Mouse (Mus musculus) liver, embryonic 11.5 days (tissue): ENCODE results near the gene Wfdc12. TPM values are rescaled to one million over a fixed set of nuclear protein-coding genes. Genes with fewer than 3 reads are reported as not detected.
"Not testable (repeated sequence)": the region's sequence is repeated elsewhere in the genome, so short reads cannot be mapped to it uniquely, and the experiment has no call there.

Experiments
- ATAC-seq: fragments of 200-750 bp; cut with Nextera tagmentation; replicated peaks from 2 replicates; pipeline ENCODE4 v1.8.0; 2017; ENCODE audit warnings: moderate number of reproducible peaks, mild to moderate bottlenecking, moderate TSS enrichment, moderate library complexity; ENCODE audit not compliant: low FRiP score
- DNase-seq: peaks from one replicate; pipeline ENCODE4 v3.0.0-alpha.2; 2017; ENCODE audit warnings: low spot score
- H3K27ac ChIP-seq: fragments of 300-500 bp; sonication (generic); 2 replicates; pipeline ENCODE4 v1.5.1; 2014; ENCODE audit warnings: mild to moderate bottlenecking, low read depth, low read length, control low read depth
- H3K27me3 ChIP-seq: fragments of 300-500 bp; sonication (generic); replicated peaks from 2 replicates; pipeline ENCODE4 v1.6.1; 2014; ENCODE audit warnings: low read length, mixed read lengths; ENCODE audit not compliant: control insufficient read depth, insufficient read depth
- H3K36me3 ChIP-seq: fragments of 300-500 bp; sonication (generic); 2 replicates; pipeline ENCODE4 v1.6.1; 2014; ENCODE audit warnings: mild to moderate bottlenecking, low read length, moderate library complexity, mixed read lengths; ENCODE audit not compliant: control insufficient read depth, insufficient read depth
- H3K4me1 ChIP-seq: fragments of 300-500 bp; sonication (generic); replicated peaks from 2 replicates; pipeline ENCODE4 v1.6.1; 2014; ENCODE audit warnings: low read length, mixed read lengths; ENCODE audit not compliant: control insufficient read depth, insufficient read depth
- H3K4me2 ChIP-seq: fragments of 300-500 bp; sonication (generic); 2 replicates; pipeline ENCODE4 v1.6.1; 2014; ENCODE audit warnings: mild to moderate bottlenecking, control low read depth, moderate library complexity
- H3K4me3 ChIP-seq: fragments of 300-500 bp; sonication (generic); 2 replicates; pipeline ENCODE4 v1.5.1; 2014; ENCODE audit warnings: low read depth, low read length, control low read depth
- H3K9ac ChIP-seq: fragments of 300-500 bp; sonication (generic); 2 replicates; pipeline ENCODE4 v1.6.1; 2014; ENCODE audit warnings: low read depth, low read length, control low read depth
- H3K9me3 ChIP-seq: fragments of 300-500 bp; sonication (generic); 2 replicates; pipeline ENCODE4 v1.6.1; 2016; ENCODE audit warnings: low read length, inconsistent platforms, mixed read lengths; ENCODE audit not compliant: control insufficient read depth
- WGBS: fragments of 180-500 bp; shearing (Covaris S2); extraction: QIAGEN DNeasy Blood & Tissue Kit; methylation state at CpG from one replicate; pipeline ENCODE4 v1.1.7; 2014; 5-methylcytosine and 5-hydroxymethylcytosine counted together
- polyA plus RNA-seq: library from polyadenylated mRNA; unstranded; fragments of >200 nt; fragmentation: Nextera tagmentation; extraction: Ambion mirVana; gene quantifications from 2 replicates; pipeline ENCODE4 v1.2.1, GENCODE M21; 2014

Gene Wfdc12
- polyA plus RNA-seq, 1 experiment from 2014 or later = not detected

DNA sequence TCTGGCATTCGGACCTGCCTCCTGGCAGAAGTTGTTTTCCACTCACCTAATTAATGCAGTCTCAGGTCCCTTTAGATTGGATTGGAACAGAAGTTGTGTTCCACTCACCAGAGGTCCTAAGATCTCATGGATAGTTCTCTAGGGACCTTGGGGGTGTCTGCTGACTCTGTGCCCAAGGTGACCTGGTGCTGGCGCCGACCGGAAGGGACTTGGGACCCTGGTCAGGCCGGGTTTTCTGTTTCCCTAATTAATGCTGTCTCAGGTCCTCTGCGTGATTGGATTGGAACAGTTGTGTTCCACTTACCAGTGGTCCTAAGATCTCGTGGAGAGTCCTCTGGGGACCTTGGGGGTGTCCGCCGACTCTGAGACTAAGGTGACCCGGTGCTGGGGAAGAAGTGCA, 15.6 kb upstream of the Wfdc12 start:
- ATAC-seq, H3K4me1 ChIP-seq, DNase-seq, H3K4me3 ChIP-seq, H3K36me3 ChIP-seq, H3K4me2 ChIP-seq, H3K9ac ChIP-seq, H3K27ac ChIP-seq, H3K9me3 ChIP-seq, H3K27me3 ChIP-seq: not testable (repeated sequence)
- 86% methylated on average over 10 of the region's 10 CpGs for WGBS

DNA sequence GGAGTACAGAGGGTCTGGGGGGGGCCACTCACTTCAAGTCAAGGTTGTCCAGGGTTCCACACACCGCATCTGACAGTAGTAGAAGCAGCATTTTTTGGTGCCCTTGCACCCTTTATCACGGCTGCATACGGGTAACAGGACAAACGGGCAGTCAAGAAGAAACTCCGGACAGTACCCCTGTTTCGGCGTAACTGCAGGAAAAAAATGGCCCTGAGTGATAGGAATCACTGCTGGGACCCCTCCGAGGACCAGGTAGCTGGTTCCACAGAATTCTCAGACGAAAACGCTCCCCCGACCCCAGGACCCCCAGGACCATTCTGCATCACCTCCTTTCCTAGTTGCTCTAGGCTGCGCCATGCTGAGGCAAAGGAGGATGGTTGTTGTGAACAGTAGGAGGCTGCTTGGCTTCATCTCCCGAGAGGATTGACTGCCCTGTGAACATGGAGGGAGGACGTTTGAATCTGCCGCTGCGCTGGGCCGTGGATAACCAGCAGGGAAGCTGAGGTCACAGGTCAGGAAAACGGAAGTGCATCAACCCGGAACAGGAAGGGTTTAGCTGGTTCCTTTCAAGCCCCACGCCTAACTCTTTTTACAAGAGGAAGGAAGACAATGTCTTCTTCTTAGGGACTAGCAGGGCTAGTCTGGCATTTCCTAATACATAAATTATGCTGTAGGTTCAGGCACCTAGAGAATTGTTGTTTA, 9.4 kb upstream of the Wfdc12 start, which contains the start of gene Wfdc15a:
Wfdc15a (minus strand) TSS at position 505 of the 702 bp plus-strand sequence.
- no peak for ATAC-seq
- Histone ChIP-seq H3K4me1 (no peaks in the 10 kb centered on the region), H3K27ac (no peak within 1 kb of the TSS)

DNA sequence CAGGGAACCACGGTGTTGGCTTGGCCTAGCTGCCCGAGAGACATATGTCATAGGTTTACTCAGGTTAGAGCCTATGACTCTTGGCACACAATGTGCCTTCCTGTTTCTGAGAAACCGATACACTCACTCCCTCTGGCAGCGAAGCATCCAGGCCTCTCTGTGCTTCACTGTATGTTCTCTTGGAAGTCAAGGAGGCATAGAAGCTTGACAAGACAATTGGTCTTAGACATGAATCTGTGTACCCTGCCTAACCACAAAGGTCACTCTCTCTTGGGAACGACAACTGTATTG, 6.2 kb upstream of the Wfdc12 start:
- Histone ChIP-seq H3K4me2 (no peak overlapping the region), H3K4me1 (no peaks in the 10 kb centered on the region), H3K27ac (no peak overlapping the region), H3K9me3 (no peaks in the 10 kb centered on the region), H3K36me3 (no peaks in the 10 kb centered on the region), H3K27me3 (no peaks in the 10 kb centered on the region), H3K4me3 (no peak overlapping the region), H3K9ac (no peak overlapping the region)
- no peak for DNase-seq
- no peak for ATAC-seq
- 83% methylated on average over 5 of the region's 5 CpGs for WGBS

More for the DNA sequence above, 9.4 kb upstream of the Wfdc12 start, which contains the start of gene Wfdc15a:
- Histone ChIP-seq H3K9me3 (no peaks in the 10 kb centered on the region), H3K27me3 (no peaks in the 10 kb centered on the region), H3K9ac (no peak within 1 kb of the TSS), H3K4me2 (no peak within 1 kb of the TSS), H3K36me3 (no peaks in the 10 kb centered on the region), H3K4me3 (no peak within 1 kb of the TSS)
- WGBS = 79% methylated on average over 20 of the region's 20 CpGs
- no peak for DNase-seq

DNA sequence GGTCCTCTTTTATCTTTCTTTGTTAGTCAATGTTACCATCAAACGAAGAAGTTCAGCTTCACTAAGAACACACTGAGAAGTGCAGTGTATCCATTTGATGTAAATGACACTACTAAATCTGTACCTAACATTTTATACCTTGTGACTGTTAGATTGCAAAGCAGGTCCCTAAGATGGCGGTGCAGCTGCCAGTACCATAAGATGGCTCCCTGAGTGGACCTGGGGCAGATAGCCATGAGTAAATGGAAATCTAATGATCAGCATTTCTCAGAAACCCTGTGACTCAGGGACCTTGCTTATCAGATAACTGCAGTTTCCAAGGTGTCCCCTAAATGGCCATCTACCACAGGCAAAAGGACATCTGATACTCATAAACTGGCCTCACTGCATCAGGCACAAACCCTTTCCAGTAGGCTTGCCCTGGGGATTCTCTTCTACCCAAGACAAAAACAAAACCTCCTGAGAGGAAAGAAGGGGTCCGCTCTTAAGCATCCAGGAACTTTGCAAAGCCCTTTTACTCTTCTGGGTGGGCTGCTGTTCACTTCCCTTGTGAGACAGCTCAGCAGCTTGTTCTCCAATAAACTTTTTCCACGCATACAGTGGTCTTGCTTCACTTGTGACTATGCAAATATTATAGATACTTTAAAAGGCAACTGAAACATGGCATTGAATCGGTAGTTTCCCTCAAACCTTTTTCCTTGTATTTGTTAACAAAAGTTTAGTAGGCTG, 5.7 kb upstream of the Wfdc12 start:
- Histone ChIP-seq H3K4me3 (no peak overlapping the region), H3K27me3 (no peaks in the 10 kb centered on the region), H3K9ac (no peak overlapping the region), H3K9me3 (no peaks in the 10 kb centered on the region), H3K27ac (no peak overlapping the region), H3K4me1 (no peaks in the 10 kb centered on the region), H3K36me3 (no peaks in the 10 kb centered on the region), H3K4me2 (no peak overlapping the region)
- WGBS = 78% methylated on average over 5 of the region's 5 CpGs
- no peak for ATAC-seq
- no peak for DNase-seq

DNA sequence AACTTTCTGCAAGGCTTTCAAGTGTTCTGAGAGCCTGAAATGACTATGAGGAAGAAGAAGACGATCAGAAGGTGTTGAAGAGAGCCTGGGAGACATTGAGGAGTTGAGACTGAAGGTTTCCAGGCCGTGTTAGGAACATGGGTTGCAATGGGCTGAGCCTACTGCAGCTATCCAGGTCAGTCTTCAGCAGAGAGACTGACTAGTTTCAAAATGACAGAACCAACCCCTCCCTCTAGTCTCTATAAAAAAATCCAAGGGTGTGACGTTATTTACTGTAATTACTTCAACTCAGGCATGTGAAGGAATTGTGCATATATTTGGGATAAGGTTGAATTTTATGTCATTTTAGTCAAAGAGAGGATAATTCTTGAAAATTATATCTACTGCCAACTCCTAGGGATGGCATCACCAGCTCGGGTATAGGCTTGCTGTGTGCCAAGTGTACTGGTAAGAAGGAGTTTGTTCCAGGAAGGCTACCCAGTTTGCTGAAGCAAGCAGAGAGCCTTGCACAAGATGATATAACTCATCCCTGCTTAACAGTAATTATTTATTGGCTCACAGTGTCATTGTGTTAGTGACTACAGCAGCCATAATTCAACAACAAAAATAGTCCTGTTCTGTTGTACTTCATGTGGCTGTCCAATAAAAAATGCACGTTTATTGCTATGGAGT, 4.7 kb upstream of the Wfdc12 start:
- no peaks in the 10 kb centered on the region for H3K9me3 ChIP-seq
- H3K9ac ChIP-seq = no peak overlapping the region
- 73% methylated on average over 5 of the region's 5 CpGs for WGBS
- H3K4me2 ChIP-seq = no peak overlapping the region
- H3K27me3 ChIP-seq = no peaks in the 10 kb centered on the region
- no peak for DNase-seq
- no peaks in the 10 kb centered on the region for H3K36me3 ChIP-seq
- no peak overlapping the region for H3K4me3 ChIP-seq
- H3K27ac ChIP-seq = no peak overlapping the region
- H3K4me1 ChIP-seq = no peaks in the 10 kb centered on the region
- no peak for ATAC-seq

DNA sequence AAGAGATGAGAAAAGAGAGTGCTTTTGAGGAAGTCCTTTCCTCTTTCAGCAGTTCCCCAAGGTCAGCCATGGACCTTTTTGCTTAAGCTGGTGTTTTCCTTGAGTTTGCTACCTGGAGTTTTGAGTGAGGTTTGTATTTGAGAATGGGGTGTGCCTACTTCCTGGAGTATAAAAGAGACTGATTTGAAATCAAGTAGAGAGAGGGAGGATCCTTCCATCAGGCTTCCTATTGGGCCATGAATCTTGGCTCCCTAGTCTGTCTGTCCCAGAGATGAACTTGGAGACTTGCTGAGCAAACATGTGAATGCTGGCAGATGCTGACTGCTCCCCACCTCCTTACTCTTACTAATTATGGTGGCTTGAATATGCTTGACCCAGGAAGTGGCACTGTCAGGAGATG, 1.9 kb upstream of the Wfdc12 start:
- Histone ChIP-seq H3K4me3 (no peak overlapping the region), H3K27me3 (no peaks in the 10 kb centered on the region), H3K9me3 (no peaks in the 10 kb centered on the region), H3K36me3 (no peaks in the 10 kb centered on the region), H3K9ac (no peak overlapping the region), H3K4me1 (no peaks in the 10 kb centered on the region), H3K27ac (no peak overlapping the region), H3K4me2 (no peak overlapping the region)
- no peak for ATAC-seq
- DNase-seq = no peak

DNA sequence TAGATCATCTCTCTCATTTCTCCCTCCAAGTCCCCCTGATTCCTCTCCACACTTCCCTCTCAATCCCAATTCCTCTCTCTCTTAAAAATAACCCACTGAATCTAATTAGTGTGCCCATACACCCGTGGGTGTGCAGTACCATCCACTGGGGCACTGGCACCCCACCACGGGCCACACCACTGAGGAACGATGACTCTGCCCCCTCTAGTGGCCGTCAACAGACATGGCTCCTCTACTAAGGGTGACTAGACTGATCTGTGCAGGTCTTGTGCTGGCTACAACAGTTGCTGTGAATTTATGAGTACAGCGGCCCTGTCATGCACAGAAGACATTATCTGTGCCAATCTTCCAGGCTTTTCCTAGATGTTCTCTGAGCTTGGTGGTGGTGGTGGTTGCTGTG, 1.7 kb downstream of the Wfdc12 start:
- WGBS = 21% methylated on average over 5 of the region's 5 CpGs
- ATAC-seq (no peak), DNase-seq (no peak)
- Histone ChIP-seq H3K27ac (no peak overlapping the region), H3K27me3 (no peaks in the 10 kb centered on the region), H3K4me2 (no peak overlapping the region), H3K9ac (no peak overlapping the region), H3K4me1 (no peaks in the 10 kb centered on the region), H3K4me3 (no peak overlapping the region), H3K9me3 (no peaks in the 10 kb centered on the region), H3K36me3 (no peaks in the 10 kb centered on the region)

DNA sequence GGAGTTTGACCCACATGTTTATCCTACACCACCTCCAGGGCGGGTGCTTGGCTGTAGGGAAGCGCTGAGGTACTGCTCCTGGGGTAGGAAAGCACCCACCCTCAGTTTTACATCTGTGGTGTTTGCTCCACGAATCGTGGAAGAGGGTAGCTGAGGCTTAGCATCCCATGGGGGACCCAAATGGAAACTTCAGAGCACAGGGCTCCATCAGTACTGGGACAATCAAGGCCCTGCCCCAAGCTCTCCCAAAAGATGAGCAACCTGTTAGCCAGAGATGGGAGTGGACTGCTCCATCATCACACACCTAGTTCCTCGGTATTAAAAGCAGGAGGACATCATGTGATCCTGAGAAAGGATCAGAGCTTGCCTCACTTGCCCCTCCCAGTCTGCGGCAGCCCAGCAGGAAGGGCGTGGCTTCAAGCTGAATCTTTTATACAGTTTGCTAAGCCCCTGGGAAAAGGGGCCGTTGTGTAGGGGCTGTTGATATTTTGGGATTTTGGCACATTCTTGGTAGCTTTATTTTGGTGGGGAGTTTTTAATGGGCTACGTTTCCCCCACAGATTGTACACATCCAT, 6.2 kb downstream of the Wfdc12 start:
- H3K4me3 ChIP-seq = no peak overlapping the region
- H3K27ac ChIP-seq = no peak overlapping the region
- no peak for ATAC-seq
- no peaks in the 10 kb centered on the region for H3K36me3 ChIP-seq
- DNase-seq = no peak
- no peaks in the 10 kb centered on the region for H3K27me3 ChIP-seq
- H3K4me1 ChIP-seq = no peaks in the 10 kb centered on the region
- no peak overlapping the region for H3K9ac ChIP-seq
- no peak overlapping the region for H3K4me2 ChIP-seq
- 44% methylated on average over 9 of the region's 9 CpGs for WGBS
- H3K9me3 ChIP-seq = no peaks in the 10 kb centered on the region
